Mouse (Mus musculus) adrenal gland, postnatal 36 days (tissue): ENCODE results near the gene Elovl5. TPM values are rescaled to one million over a fixed set of nuclear protein-coding genes. Genes with fewer than 3 reads are reported as not detected.

Experiments
- DNase-seq, 2 experiments: peaks; one replicate each; pipeline ENCODE4 v3.0.0; 2021; ENCODE audit warnings: mixed read lengths in 1 of 2
- total RNA-seq, 2 experiments: library from RNA; stranded (reverse); gene quantifications; 2 replicates each; pipeline ENCODE4 v1.2.3; 2021

Gene Elovl5
- total RNA-seq, 2 experiments from 2014 or later = 613 to 759 TPM

GRCm38 (mm10) chr9:77954496-77954895 lies 37.3 kb downstream of the Elovl5 start:
- DNase-seq = peak; percentile 51 to 57

- peak; percentile 45 to 48 for DNase-seq
Observed at GRCm38 (mm10) chr9:77954981-77955380, 37.8 kb downstream of the Elovl5 start.

GRCm38 (mm10) chr9:77955511-77955910 lies 38.3 kb downstream of the Elovl5 start:
- DNase-seq = peak; percentile 66 to 74

- DNase-seq = no peak
Observed at GRCm38 (mm10) chr9:77955964-77956363, 38.8 kb downstream of the Elovl5 start.

GRCm38 (mm10) chr9:77958327-77958726 lies 41.2 kb downstream of the Elovl5 start:
- DNase-seq = peak; percentile 58 to 74

GRCm38 (mm10) chr9:77959759-77960158 lies 42.6 kb downstream of the Elovl5 start:
- DNase-seq = no peak

GRCm38 (mm10) chr9:77961350-77961749 lies 44.2 kb downstream of the Elovl5 start:
- DNase-seq = no peak

- DNase-seq = no peak
Observed at GRCm38 (mm10) chr9:77964084-77964483, 46.9 kb downstream of the Elovl5 start.

- no peak for DNase-seq
Observed at GRCm38 (mm10) chr9:77965287-77965686, 48.1 kb downstream of the Elovl5 start.

- DNase-seq = no peak
Observed at GRCm38 (mm10) chr9:77965768-77966552, 48.8 kb downstream of the Elovl5 start.

- no peak for DNase-seq
Observed at GRCm38 (mm10) chr9:77966861-77967260, 49.7 kb downstream of the Elovl5 start.

GRCm38 (mm10) chr9:77967584-77968163 lies 50.5 kb downstream of the Elovl5 start:
- DNase-seq = peak; percentile 25 to 30

- no peak for DNase-seq
Observed at GRCm38 (mm10) chr9:77969192-77969953, 52.2 kb downstream of the Elovl5 start.

- DNase-seq = no peak
Observed at GRCm38 (mm10) chr9:77979000-77979399, 61.8 kb downstream of the Elovl5 start.

GRCm38 (mm10) chr9:77982616-77983015 lies 65.5 kb downstream of the Elovl5 start:
- no peak for DNase-seq

GRCm38 (mm10) chr9:77983521-77983920 lies 66.4 kb downstream of the Elovl5 start:
- DNase-seq = no peak

- DNase-seq = no peak
Observed at GRCm38 (mm10) chr9:77986153-77986795, 69.1 kb downstream of the Elovl5 start.

- no peak for DNase-seq
Observed at GRCm38 (mm10) chr9:77989626-77990025, 72.5 kb downstream of the Elovl5 start.

- no peak for DNase-seq
Observed at GRCm38 (mm10) chr9:77990278-77990677, 73.1 kb downstream of the Elovl5 start.

- DNase-seq = no peak
Observed at GRCm38 (mm10) chr9:77991650-77992049, 74.5 kb downstream of the Elovl5 start.

- DNase-seq = peak in 1 of 2 experiments; percentile 47
Observed at GRCm38 (mm10) chr9:77992276-77992675, 75.1 kb downstream of the Elovl5 start.

GRCm38 (mm10) chr9:77993101-77993500 lies 75.9 kb downstream of the Elovl5 start:
- no peak for DNase-seq
